Mouse (Mus musculus): ENCODE measurements around the gene Zc3hav1l. TPM values are rescaled to one million over a fixed set of nuclear protein-coding genes. Genes with fewer than 3 reads are reported as not detected.

Zc3hav1l gene
- polyA plus RNA-seq, 2 experiments, result 14.6 to 44.3 TPM

- Histone ChIP-seq H3K9ac (ENCODE audit: low read depth, low read length, severe bottlenecking) (no peak overlapping the region), H3K36me3 (ENCODE audit: control insufficient read depth, insufficient read depth, low read length) (no peaks in the 10 kb centered on the region), H3K9me3 (ENCODE audit: control insufficient read depth, low read length) (no peaks in the 10 kb centered on the region), H3K4me2 (replicated peaks; ENCODE audit: low read depth, low read length, severe bottlenecking) (no peak overlapping the region), H3K4me3 (replicated peaks; ENCODE audit: low read length) (no peak overlapping the region), H3K27me3 (ENCODE audit: control insufficient read depth, insufficient read depth, low read length) (no peaks in the 10 kb centered on the region), H3K4me1 (ENCODE audit: control insufficient read depth, insufficient read depth, low read length) (peaks cover 42% of the 10 kb centered on the region), H3K27ac (replicated peaks; ENCODE audit: low read depth, low read length) (no peak overlapping the region)
- no peak for TF ChIP-seq POLR2A (IDR thresholded peaks at IDR 0.05; ENCODE audit: borderline replicate concordance, extremely low read depth, insufficient read depth, insufficient read length)
- ATAC-seq (ENCODE audit: low FRiP score, low read depth), result no peak
- no peak for DNase-seq (ENCODE audit: low spot score)
- 83% methylated on average over 4 of the region's 4 CpGs for WGBS
Observed at GRCm38 (mm10) chr6:38247362-38247761, 51.7 kb downstream of the Zc3hav1l start.

GRCm38 (mm10) chr6:38244806-38245205 is 54.3 kb downstream of the Zc3hav1l start:
- 65% methylated on average over 3 of the region's 3 CpGs for WGBS
- no peaks in the 10 kb centered on the region for H3K27me3 ChIP-seq (ENCODE audit: control insufficient read depth, insufficient read depth, low read length)
- no peaks in the 10 kb centered on the region for H3K36me3 ChIP-seq (ENCODE audit: control insufficient read depth, insufficient read depth, low read length)
- H3K4me1 ChIP-seq (ENCODE audit: control insufficient read depth, insufficient read depth, low read length), result peaks cover 28% of the 10 kb centered on the region
- no peak overlapping the region for H3K4me2 ChIP-seq (replicated peaks; ENCODE audit: low read depth, low read length, severe bottlenecking)
- H3K27ac ChIP-seq (replicated peaks; ENCODE audit: low read depth, low read length), result no peak overlapping the region
- no peak overlapping the region for H3K9ac ChIP-seq (ENCODE audit: low read depth, low read length, severe bottlenecking)
- DNase-seq (ENCODE audit: low spot score) (no peak), ATAC-seq (ENCODE audit: low FRiP score, low read depth) (no peak)
- no peak overlapping the region for H3K4me3 ChIP-seq (replicated peaks; ENCODE audit: low read length)
- no peaks in the 10 kb centered on the region for H3K9me3 ChIP-seq (ENCODE audit: control insufficient read depth, low read length)
- TF ChIP-seq POLR2A (IDR thresholded peaks at IDR 0.05; ENCODE audit: borderline replicate concordance, extremely low read depth, insufficient read depth, insufficient read length), result no peak

GRCm38 (mm10) chr6:38244167-38244566 is 54.9 kb downstream of the Zc3hav1l start:
- no peak overlapping the region for H3K4me2 ChIP-seq (replicated peaks; ENCODE audit: low read depth, low read length, severe bottlenecking)
- no peaks in the 10 kb centered on the region for H3K36me3 ChIP-seq (ENCODE audit: control insufficient read depth, insufficient read depth, low read length)
- DNase-seq (ENCODE audit: low spot score), result no peak
- no peak overlapping the region for H3K27ac ChIP-seq (replicated peaks; ENCODE audit: low read depth, low read length)
- H3K4me3 ChIP-seq (replicated peaks; ENCODE audit: low read length), result no peak overlapping the region
- no peak for ATAC-seq (ENCODE audit: low FRiP score, low read depth)
- TF ChIP-seq POLR2A (IDR thresholded peaks at IDR 0.05; ENCODE audit: borderline replicate concordance, extremely low read depth, insufficient read depth, insufficient read length), result no peak
- H3K27me3 ChIP-seq (ENCODE audit: control insufficient read depth, insufficient read depth, low read length), result no peaks in the 10 kb centered on the region
- H3K9me3 ChIP-seq (ENCODE audit: control insufficient read depth, low read length), result no peaks in the 10 kb centered on the region
- H3K9ac ChIP-seq (ENCODE audit: low read depth, low read length, severe bottlenecking), result no peak overlapping the region
- peaks cover 28% of the 10 kb centered on the region for H3K4me1 ChIP-seq (ENCODE audit: control insufficient read depth, insufficient read depth, low read length)
- WGBS, result 43% methylated on average over 3 of the region's 3 CpGs

GRCm38 (mm10) chr6:38242833-38243232 is 56.2 kb downstream of the Zc3hav1l start:
- 80% methylated on average over 5 of the region's 5 CpGs for WGBS
- no peak for TF ChIP-seq POLR2A (IDR thresholded peaks at IDR 0.05; ENCODE audit: borderline replicate concordance, extremely low read depth, insufficient read depth, insufficient read length)
- no peak overlapping the region for H3K4me3 ChIP-seq (replicated peaks; ENCODE audit: low read length)
- H3K9ac ChIP-seq (ENCODE audit: low read depth, low read length, severe bottlenecking), result no peak overlapping the region
- no peaks in the 10 kb centered on the region for H3K9me3 ChIP-seq (ENCODE audit: control insufficient read depth, low read length)
- H3K27me3 ChIP-seq (ENCODE audit: control insufficient read depth, insufficient read depth, low read length), result no peaks in the 10 kb centered on the region
- no peak overlapping the region for H3K27ac ChIP-seq (replicated peaks; ENCODE audit: low read depth, low read length)
- DNase-seq (ENCODE audit: low spot score) (no peak), ATAC-seq (ENCODE audit: low FRiP score, low read depth) (no peak)
- H3K36me3 ChIP-seq (ENCODE audit: control insufficient read depth, insufficient read depth, low read length), result no peaks in the 10 kb centered on the region
- peaks cover 25% of the 10 kb centered on the region for H3K4me1 ChIP-seq (ENCODE audit: control insufficient read depth, insufficient read depth, low read length)
- H3K4me2 ChIP-seq (replicated peaks; ENCODE audit: low read depth, low read length, severe bottlenecking), result no peak overlapping the region

GRCm38 (mm10) chr6:38242295-38242830 is 56.7 kb downstream of the Zc3hav1l start:
- Histone ChIP-seq H3K36me3 (ENCODE audit: control insufficient read depth, insufficient read depth, low read length) (no peaks in the 10 kb centered on the region), H3K27me3 (ENCODE audit: control insufficient read depth, insufficient read depth, low read length) (no peaks in the 10 kb centered on the region), H3K4me3 (replicated peaks; ENCODE audit: low read length) (no peak overlapping the region), H3K4me1 (ENCODE audit: control insufficient read depth, insufficient read depth, low read length) (peaks cover 25% of the 10 kb centered on the region), H3K9me3 (ENCODE audit: control insufficient read depth, low read length) (no peaks in the 10 kb centered on the region), H3K9ac (ENCODE audit: low read depth, low read length, severe bottlenecking) (no peak overlapping the region), H3K27ac (replicated peaks; ENCODE audit: low read depth, low read length) (no peak overlapping the region), H3K4me2 (replicated peaks; ENCODE audit: low read depth, low read length, severe bottlenecking) (no peak overlapping the region)
- TF ChIP-seq POLR2A (IDR thresholded peaks at IDR 0.05; ENCODE audit: borderline replicate concordance, extremely low read depth, insufficient read depth, insufficient read length), result no peak
- ATAC-seq (ENCODE audit: low FRiP score, low read depth) (no peak), DNase-seq (ENCODE audit: low spot score) (no peak)
- 73% methylated on average over 8 of the region's 8 CpGs for WGBS

- whole genome bisulfite sequencing, result 88% methylated on average over 4 of the region's 4 CpGs
- no peak for ATAC-seq (ENCODE audit: low FRiP score, low read depth)
- no peak for TF ChIP-seq POLR2A (IDR thresholded peaks at IDR 0.05; ENCODE audit: borderline replicate concordance, extremely low read depth, insufficient read depth, insufficient read length)
- Histone ChIP-seq H3K4me2 (replicated peaks; ENCODE audit: low read depth, low read length, severe bottlenecking) (no peak overlapping the region), H3K27ac (replicated peaks; ENCODE audit: low read depth, low read length) (no peak overlapping the region), H3K36me3 (ENCODE audit: control insufficient read depth, insufficient read depth, low read length) (no peaks in the 10 kb centered on the region), H3K9me3 (ENCODE audit: control insufficient read depth, low read length) (no peaks in the 10 kb centered on the region), H3K9ac (ENCODE audit: low read depth, low read length, severe bottlenecking) (no peak overlapping the region), H3K27me3 (ENCODE audit: control insufficient read depth, insufficient read depth, low read length) (no peaks in the 10 kb centered on the region), H3K4me3 (replicated peaks; ENCODE audit: low read length) (no peak overlapping the region), H3K4me1 (ENCODE audit: control insufficient read depth, insufficient read depth, low read length) (peaks cover 25% of the 10 kb centered on the region)
- no peak for DNase-seq (ENCODE audit: low spot score)
Observed at GRCm38 (mm10) chr6:38241508-38241907, 57.6 kb downstream of the Zc3hav1l start.

Measured in limb, embryonic 14.5 days (tissue).